Mouse (Mus musculus): ENCODE data around the gene Hecw2. TPM values are rescaled to one million over a fixed set of nuclear protein-coding genes. Genes with fewer than 3 reads are reported as not detected.

The Hecw2 gene
- polyA plus RNA-seq (2012; rRNA removed; ENCODE audit: low replicate concordance) = 2.2 and 4.2 TPM in 2 replicates

DNA sequence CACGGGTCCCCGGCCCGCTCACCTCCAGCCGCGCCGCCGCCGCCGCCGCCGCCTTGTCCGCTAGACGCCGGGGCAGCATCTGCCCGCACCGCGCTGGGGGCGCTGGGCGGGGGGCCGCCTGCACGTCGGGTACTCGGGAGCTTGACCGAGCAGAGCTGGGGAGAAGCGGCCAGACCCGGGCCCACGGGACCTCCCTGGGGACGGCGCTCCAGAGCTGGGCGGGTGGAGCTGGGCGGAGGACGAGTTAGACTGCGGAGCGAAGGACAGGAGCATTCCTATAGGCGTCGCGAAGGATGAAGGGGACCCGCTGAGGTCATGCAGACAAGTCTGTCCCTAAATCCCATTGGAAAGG, at the start of gene Hecw2:
TSS of gene Hecw2 (minus strand) at position 215 of the 352 bp plus-strand sequence.

GRCm38 (mm10) chr1:53784721-53785418, 410.1 kb downstream of the Hecw2 start, which contains the start of gene Stk17b:
Stk17b (minus strand) TSS chr1:53785224.

Other genes with a start within 250 kb of the Hecw2 start
- gene Ccdc150, start 55.5 kb upstream of the Hecw2 start, polyA plus RNA-seq (2012; rRNA removed; ENCODE audit: low replicate concordance) = not detected in 2 replicates
- 8.4 and 8.8 TPM in 2 replicates for gene Gtf3c3, start 243.8 kb upstream of the Hecw2 start, polyA plus RNA-seq (2012; rRNA removed; ENCODE audit: low replicate concordance)

Data from subcutaneous adipose tissue, adult 2 months (tissue).